Mouse (Mus musculus) lung, embryonic 14.5 days (tissue): Measurements from ENCODE around the gene Gm10277. TPM values are rescaled to one million over a fixed set of nuclear protein-coding genes. Genes with fewer than 3 reads are reported as not detected.

Experiments
- ATAC-seq: fragments of 200-750 bp; cut with Nextera tagmentation; 2 replicates; pipeline ENCODE4 v1.8.0; 2017; ENCODE audit warnings: mild to moderate bottlenecking, moderate TSS enrichment, moderate library complexity; ENCODE audit not compliant: insufficient read depth
- DNase-seq: peaks from one replicate; pipeline ENCODE4 v3.0.0-alpha.2; 2015
- H3K27ac ChIP-seq: fragments of 300-500 bp; sonication (generic); 2 replicates; pipeline ENCODE4 v1.5.1; 2014; ENCODE audit warnings: low read depth, mild to moderate bottlenecking, moderate library complexity
- H3K27me3 ChIP-seq: fragments of 300-500 bp; sonication (generic); 2 replicates; pipeline ENCODE4 v1.6.1; 2014; ENCODE audit warnings: low read length, control low read depth; ENCODE audit not compliant: insufficient read depth
- H3K36me3 ChIP-seq: fragments of 300-500 bp; sonication (generic); 2 replicates; pipeline ENCODE4 v1.6.1; 2014; ENCODE audit warnings: control low read depth; ENCODE audit not compliant: insufficient read depth
- H3K4me1 ChIP-seq: fragments of 300-500 bp; sonication (generic); 2 replicates; pipeline ENCODE4 v1.6.1; 2014; ENCODE audit warnings: antibody characterized with exemption, control low read depth; ENCODE audit not compliant: insufficient read depth
- H3K4me2 ChIP-seq: fragments of 300-500 bp; sonication (generic); 2 replicates; pipeline ENCODE4 v1.6.1; 2014; ENCODE audit warnings: mild to moderate bottlenecking
- H3K4me3 ChIP-seq: fragments of 300-500 bp; sonication (generic); 2 replicates; pipeline ENCODE4 v1.5.1; 2014; ENCODE audit warnings: low read depth, low read length
- H3K9ac ChIP-seq: fragments of 300-500 bp; sonication (generic); 2 replicates; pipeline ENCODE4 v1.6.1; 2014
- H3K9me3 ChIP-seq: fragments of 300-500 bp; sonication (generic); 2 replicates; pipeline ENCODE4 v1.6.1; 2016; ENCODE audit warnings: low read depth, low read length, control low read depth
- CTCF ChIP-seq: IDR thresholded peaks from 2 replicates; pipeline ENCODE4 v1.5.1; 2016; ENCODE audit warnings: antibody characterized with exemption, low read depth
- WGBS: fragments of 180-500 bp; shearing (Covaris S2); extraction: QIAGEN DNeasy Blood & Tissue Kit; methylation state at CpG from one replicate; pipeline ENCODE4 v1.1.7; 2014; 5-methylcytosine and 5-hydroxymethylcytosine counted together
- polyA plus RNA-seq: library from polyadenylated mRNA; unstranded; fragments of >200 nt; fragmentation: Nextera tagmentation; extraction: Ambion mirVana; gene quantifications from 2 replicates; pipeline ENCODE4 v1.2.1, GENCODE M21; 2014

The Gm10277 gene
- polyA plus RNA-seq, 1 experiment from 2014 or later = 1.5 TPM

DNA sequence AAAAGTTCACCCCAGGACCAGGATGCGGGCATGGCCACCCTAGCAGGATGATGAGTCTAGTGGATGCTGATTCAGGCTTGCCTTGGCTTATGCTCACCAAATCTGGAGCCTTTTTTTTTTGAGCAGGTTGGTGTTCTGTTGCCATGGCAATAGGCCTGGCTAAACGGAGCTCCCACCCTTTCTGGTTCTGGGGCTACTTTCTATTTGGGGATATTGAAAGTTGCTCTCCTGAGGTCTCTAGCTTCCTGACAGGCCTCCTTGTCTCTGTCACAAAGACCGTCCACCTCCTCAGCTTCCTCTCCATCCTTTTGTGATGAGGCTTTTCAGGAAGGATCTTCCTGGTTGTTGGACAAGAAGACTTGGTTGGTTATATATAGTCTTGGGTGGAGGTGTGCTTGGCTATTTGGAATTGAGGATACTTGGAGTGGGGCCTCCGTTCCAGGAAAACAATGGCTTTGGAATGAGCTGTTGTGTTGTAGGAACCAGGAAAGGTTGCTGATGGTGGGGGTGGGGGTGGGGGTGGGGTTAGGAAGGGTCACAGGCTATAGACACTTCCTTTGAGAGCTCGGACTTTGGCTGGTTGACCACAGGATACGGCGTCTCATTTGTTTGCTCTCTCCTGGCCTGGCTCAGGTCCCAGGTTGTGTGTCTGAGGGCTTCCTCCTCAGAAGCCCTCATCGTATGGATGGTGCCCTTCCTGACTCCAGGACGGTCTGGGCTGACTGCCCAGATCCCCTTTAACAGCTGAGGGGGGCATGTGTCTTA is 22.7 kb downstream of the Gm10277 start:
- H3K9me3 ChIP-seq = no peaks in the 10 kb centered on the region
- H3K4me2 ChIP-seq = peak overlapping the region; percentile 91
- peak overlapping the region; percentile 93; the same call in 1 of the 2 replicates for H3K9ac ChIP-seq
- H3K36me3 ChIP-seq = no peaks in the 10 kb centered on the region
- WGBS = 51% methylated on average over 9 of the region's 9 CpGs
- ATAC-seq = 0 out of 2 replicates have a peak, but pooled peaks have one; percentile 8
- peak overlapping the region; percentile 90 for H3K4me3 ChIP-seq
- H3K27me3 ChIP-seq = no peaks in the 10 kb centered on the region
- peak; percentile 57 for DNase-seq
- peak overlapping the region; percentile 87 for H3K27ac ChIP-seq
- H3K4me1 ChIP-seq = peaks cover 23% of the 10 kb centered on the region; the same call in 1 of the 2 replicates
- TF ChIP-seq CTCF = no peak

DNA sequence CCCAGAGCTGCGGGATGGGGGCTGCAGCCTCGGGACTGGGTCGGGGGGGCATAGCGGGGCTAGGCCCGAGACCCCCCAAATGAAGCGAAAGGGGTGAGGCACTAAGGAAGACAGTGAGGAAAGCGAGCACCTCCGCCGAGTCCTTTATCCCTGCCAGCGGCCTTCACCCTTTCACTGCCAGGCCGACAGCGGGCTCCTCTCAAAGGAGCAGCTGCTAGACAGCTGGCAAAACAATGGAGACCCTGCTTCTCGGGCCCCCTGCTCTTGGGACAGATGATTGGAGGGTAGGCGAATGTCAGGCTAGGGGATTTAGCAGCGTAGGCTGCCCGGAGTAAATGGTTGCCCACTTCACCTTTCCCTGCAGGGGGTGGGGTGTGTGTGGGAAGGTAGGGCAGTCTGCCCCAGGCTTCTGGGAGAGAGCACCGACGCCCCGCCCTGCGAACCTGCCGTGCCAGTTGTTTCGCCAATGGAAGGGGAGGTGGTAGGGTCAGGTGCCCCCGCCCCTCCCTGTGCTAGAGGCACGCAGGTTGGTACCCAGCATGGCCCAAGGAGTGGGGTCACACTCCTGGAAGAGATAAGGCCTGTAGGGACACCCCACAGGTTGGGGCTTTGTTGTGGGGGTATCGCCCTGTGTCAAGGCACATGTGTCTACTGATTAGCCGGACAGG is 23.7 kb downstream of the Gm10277 start:
- no peaks in the 10 kb centered on the region for H3K36me3 ChIP-seq
- ATAC-seq = peak; percentile 46
- H3K27ac ChIP-seq = peak overlapping the region; percentile 87
- no peak; the same call in 1 of the 2 replicates for TF ChIP-seq CTCF
- peak overlapping the region; percentile 91 for H3K4me2 ChIP-seq
- H3K4me3 ChIP-seq = peak overlapping the region; percentile 90
- 4% methylated on average over 26 of the region's 26 CpGs for WGBS
- H3K9ac ChIP-seq = peak overlapping the region; percentile 93
- H3K27me3 ChIP-seq = no peaks in the 10 kb centered on the region
- peaks cover 23% of the 10 kb centered on the region; the same call in 1 of the 2 replicates for H3K4me1 ChIP-seq
- DNase-seq = peak; percentile 62
- no peaks in the 10 kb centered on the region for H3K9me3 ChIP-seq

DNA sequence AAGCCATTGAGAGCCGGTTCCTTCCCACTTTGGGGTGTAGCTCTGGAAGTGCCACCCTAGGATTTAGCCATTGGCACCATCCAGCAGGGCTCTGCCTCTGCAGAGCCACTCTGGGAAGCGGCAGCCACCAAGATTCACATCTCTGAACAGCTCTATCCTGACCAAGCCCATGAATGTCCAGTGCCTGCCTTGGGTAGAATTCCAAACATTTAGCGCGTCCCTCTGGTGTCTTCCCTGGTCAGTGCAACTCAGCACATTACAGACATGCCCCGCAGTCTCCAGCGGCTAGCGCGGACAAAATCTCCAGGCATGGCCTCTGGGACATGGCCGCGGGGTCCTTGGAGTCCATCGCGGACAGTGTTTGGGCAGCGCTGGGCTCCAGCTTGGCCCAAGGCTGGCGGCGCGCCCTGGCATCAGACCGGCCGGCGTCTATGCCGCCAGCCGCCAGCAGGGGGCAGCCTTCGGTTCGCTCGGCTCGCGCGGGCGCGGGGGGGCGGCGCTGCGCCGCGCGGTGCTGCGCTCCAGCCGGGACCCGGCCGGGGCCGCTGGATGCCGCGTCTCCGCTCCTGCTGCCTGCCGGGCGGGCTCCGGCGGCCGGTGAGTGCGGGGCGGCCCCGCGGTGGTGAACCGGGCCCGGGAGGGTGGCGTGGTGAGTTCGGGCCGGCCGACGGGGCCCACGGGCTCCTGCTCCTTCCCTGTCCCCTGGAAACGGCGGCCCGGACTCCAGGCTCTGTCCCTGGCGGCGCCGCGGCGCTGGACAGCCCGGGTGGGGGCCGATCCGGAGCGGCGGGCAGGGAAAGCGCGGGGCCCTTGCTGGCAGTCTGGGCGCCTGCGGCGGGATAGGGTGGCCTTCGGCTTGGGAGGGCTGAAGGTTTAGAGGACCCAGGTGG is 24.5 kb downstream of the Gm10277 start, which contains the start of gene Myo18a:
Myo18a (plus strand) TSS at position 464 of the 890 bp plus-strand sequence.
- WGBS = 1% methylated on average over 75 of the region's 79 CpGs
- TF ChIP-seq CTCF = peak; percentile 53
- peak within 1 kb of the TSS; percentile 87 for H3K27ac ChIP-seq

GRCm38 (mm10) chr11:77760031-77760430 is 27.5 kb downstream of the Gm10277 start:
- ATAC-seq = no peak
- Histone ChIP-seq H3K27me3 (no peaks in the 10 kb centered on the region), H3K9me3 (no peaks in the 10 kb centered on the region), H3K27ac (no peak overlapping the region), H3K4me3 (no peak overlapping the region), H3K9ac (no peak overlapping the region), H3K4me1 (peaks cover 15% of the 10 kb centered on the region; the same call in 1 of the 2 replicates), H3K4me2 (no peak overlapping the region), H3K36me3 (no peaks in the 10 kb centered on the region)
- 77% methylated on average over 4 of the region's 4 CpGs for WGBS
- no peak for DNase-seq
- no peak for TF ChIP-seq CTCF

More for the DNA sequence above, 24.5 kb downstream of the Gm10277 start, which contains the start of gene Myo18a:
- H3K36me3 ChIP-seq = no peaks in the 10 kb centered on the region
- H3K4me1 ChIP-seq = peaks cover 23% of the 10 kb centered on the region; the same call in 1 of the 2 replicates
- H3K9me3 ChIP-seq = no peaks in the 10 kb centered on the region
- peak within 1 kb of the TSS; percentile 90 for H3K4me3 ChIP-seq
- H3K4me2 ChIP-seq = peak within 1 kb of the TSS; percentile 91
- no peaks in the 10 kb centered on the region for H3K27me3 ChIP-seq
- DNase-seq (peak; percentile 95), ATAC-seq (peak; percentile 81)
- H3K9ac ChIP-seq = peak within 1 kb of the TSS; percentile 93

- Histone ChIP-seq H3K4me3 (no peak overlapping the region), H3K36me3 (no peaks in the 10 kb centered on the region), H3K4me2 (no peak overlapping the region), H3K27me3 (no peaks in the 10 kb centered on the region), H3K27ac (no peak overlapping the region), H3K9me3 (no peaks in the 10 kb centered on the region), H3K4me1 (no peaks in the 10 kb centered on the region), H3K9ac (no peak overlapping the region)
- 67% methylated on average over 3 of the region's 3 CpGs for WGBS
- ATAC-seq = no peak
- no peak for DNase-seq
- no peak for TF ChIP-seq CTCF
These were observed 34.1 kb downstream of the Gm10277 start for GRCm38 (mm10) chr11:77753469-77753868.

DNA sequence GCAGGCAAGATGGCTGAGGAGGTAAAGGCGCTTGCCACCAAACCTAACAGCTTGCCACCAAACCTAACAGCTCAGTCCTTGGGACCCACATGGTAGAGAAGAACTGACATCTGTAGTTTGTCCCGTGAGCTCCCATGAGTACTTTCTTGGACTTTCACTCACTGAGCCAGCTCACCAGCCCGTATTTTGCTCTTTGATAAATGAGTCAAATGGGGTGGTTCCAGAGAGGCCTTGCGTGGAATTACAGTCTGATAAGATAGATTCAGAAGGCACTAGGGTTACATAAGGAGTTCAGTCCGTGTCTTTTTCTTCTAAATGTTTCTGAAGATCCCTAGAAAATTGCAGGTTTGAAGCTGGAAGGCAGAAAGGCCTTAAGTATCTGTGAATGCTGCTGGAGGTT is 35.0 kb downstream of the Gm10277 start:
- no peak for TF ChIP-seq CTCF
- no peak for DNase-seq
- ATAC-seq = no peak
- no peaks in the 10 kb centered on the region for H3K27me3 ChIP-seq
- H3K9ac ChIP-seq = no peak overlapping the region
- no peak overlapping the region for H3K4me2 ChIP-seq
- H3K27ac ChIP-seq = no peak overlapping the region
- H3K4me1 ChIP-seq = no peaks in the 10 kb centered on the region
- H3K36me3 ChIP-seq = no peaks in the 10 kb centered on the region
- no peak overlapping the region for H3K4me3 ChIP-seq
- H3K9me3 ChIP-seq = no peaks in the 10 kb centered on the region
- WGBS = 61% methylated on average over 5 of the region's 5 CpGs
